ENCODE assay signal across 8 mouse cellular contexts in genomic region chr5:135149053-135149819, GRCm38 (mm10). TPM values are rescaled to one million over a fixed set of nuclear protein-coding genes. Genes with fewer than 3 reads are reported as not detected.
DNase-seq lines count a peak whose midpoint lies in the region; ATAC-seq lines count a peak whose summit lies in the region.

Tbl2 (plus strand) TSS chr5:135149657.

- peak within 1 kb of the TSS; percentile 65 for H3K9ac ChIP-seq in hindbrain, embryonic 15.5 days

- H3K4me2 ChIP-seq in hindbrain, embryonic 15.5 days: peak within 1 kb of the TSS; percentile 69

- H3K4me3 ChIP-seq in hindbrain, embryonic 15.5 days: peak within 1 kb of the TSS; percentile 79

- H3K9me3 ChIP-seq in hindbrain, embryonic 15.5 days: no peaks in the 10 kb centered on the region

- H3K4me1 ChIP-seq in hindbrain, embryonic 15.5 days (replicated peaks): peaks cover 16% of the 10 kb centered on the region; the same call in 1 of the 2 replicates

- peak within 1 kb of the TSS; percentile 83 for H3K27ac ChIP-seq in hindbrain, embryonic 15.5 days (replicated peaks)

- H3K27me3 ChIP-seq in hindbrain, embryonic 15.5 days: no peaks in the 10 kb centered on the region

- DNase-seq in T-cell, adult 2 months (ENCODE audit: low spot score): peak; percentile 99
- DNase-seq in cerebellum, postnatal 36 days: peak; percentile 96 to 98
- DNase-seq in frontal cortex, postnatal 36 days (ENCODE audit: low spot score in 2 of 2): peak; percentile 97 to 98
- peak; percentile 95 for DNase-seq in left cerebral cortex, adult 11 months (ENCODE audit: low spot score)
- DNase-seq in lung, postnatal 4 days: peak; percentile 100
- DNase-seq in retina, postnatal 7 days (ENCODE audit: low read depth, low spot score): peak; percentile 99
- peak; percentile 95 for DNase-seq in urinary bladder, adult 2 months (ENCODE audit: low spot score)

- WGBS in hindbrain, embryonic 15.5 days: under 1% methylated on average over 63 of the region's 63 CpGs

- peaks cover 5% of the 10 kb centered on the region; the same call in 1 of the 2 replicates for H3K36me3 ChIP-seq in hindbrain, embryonic 15.5 days

- ATAC-seq in hindbrain, embryonic 15.5 days (ENCODE audit: low FRiP score, low read depth): peak; percentile 98

RNA-seq across cellular contexts. Expression of gene Tbl2, which starts in this region (rescaled TPM):
- 13.9 and 16.0 TPM in 2 replicates for polyA plus RNA-seq in hindbrain, embryonic 15.5 days (2015; fragmentation: Nextera tagmentation; extraction: Ambion mirVana)
- polyA plus RNA-seq in urinary bladder, adult 2 months (2012; rRNA removed): 7.2 and 9.7 TPM in 2 replicates

Comparison
In these comparisons a context has a peak if more than half of its experiments do, and no peak if none do; other contexts are left out.
1. Peak in every context shown above with its lines: DNase-seq, ATAC-seq, H3K4me3 ChIP-seq and H3K27ac ChIP-seq.